Mouse (Mus musculus) gonadal fat pad, adult 2 months (tissue): ENCODE measurements at regions not wholly inside any gene's neighbourhood (a gene's known extent, or its start where the extent isn't known, plus 50 kb on each side); places are given as distances from the start of the nearest gene placed in this dataset.

Experiments used
- DNase-seq: peaks from one replicate; pipeline ENCODE4 v3.0.0-alpha.2; 2012; ENCODE audit warnings: low read depth

DNA sequence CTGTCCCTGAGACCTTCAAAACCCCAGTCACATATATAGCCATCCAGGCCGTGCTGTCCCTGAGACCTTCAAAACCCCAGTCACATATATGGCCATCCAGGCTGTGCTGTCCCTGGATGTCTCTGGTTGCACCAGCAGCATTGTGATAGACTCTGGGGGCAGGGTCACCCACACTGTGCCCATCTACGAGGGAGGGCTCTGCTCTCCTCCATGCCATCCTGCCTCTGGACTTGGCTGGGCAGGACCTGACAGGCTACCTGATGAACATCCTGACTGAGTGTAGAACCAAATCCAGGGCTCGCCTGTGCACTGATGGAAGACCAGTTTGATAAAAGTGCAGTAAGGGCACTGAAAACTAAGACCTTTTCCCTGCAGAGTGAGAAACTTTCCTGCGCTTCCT is 63.1 kb upstream of the S1pr3 start:
- no peak for DNase-seq

DNA sequence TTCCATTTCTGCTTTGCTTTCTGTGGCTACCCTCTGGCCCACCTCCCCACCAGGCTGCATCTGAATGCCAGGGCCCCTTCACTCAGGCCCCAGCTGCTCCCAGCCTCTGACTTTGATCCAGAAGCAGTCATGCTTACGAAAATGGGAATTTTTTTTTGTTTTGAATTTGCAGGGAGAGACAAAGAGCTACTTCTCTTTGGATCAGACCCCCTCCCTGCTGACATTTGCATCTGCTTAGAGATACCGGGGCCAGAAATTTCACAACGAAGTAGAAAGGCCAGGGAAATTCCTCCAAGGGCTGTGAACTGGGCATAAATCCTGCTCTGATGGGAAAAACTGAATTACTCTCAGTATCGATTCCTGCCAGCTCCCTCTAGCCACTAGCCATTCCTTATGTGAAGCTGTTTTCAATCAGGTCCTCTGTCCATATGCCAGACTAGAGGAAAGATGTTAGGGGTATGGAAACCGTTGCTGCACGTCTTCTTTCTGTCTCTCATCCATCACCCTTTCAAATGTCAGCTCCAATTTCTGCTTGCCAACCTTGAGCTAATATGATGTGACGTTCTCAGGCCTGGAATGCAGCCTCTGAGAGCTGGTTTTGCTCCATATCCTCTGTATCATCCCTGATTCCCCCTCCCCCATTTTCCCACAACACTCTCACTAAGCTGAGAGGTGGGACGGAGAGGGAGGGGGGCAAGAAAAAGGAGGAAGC is 62.4 kb upstream of the S1pr3 start:
- no peak for DNase-seq

DNA sequence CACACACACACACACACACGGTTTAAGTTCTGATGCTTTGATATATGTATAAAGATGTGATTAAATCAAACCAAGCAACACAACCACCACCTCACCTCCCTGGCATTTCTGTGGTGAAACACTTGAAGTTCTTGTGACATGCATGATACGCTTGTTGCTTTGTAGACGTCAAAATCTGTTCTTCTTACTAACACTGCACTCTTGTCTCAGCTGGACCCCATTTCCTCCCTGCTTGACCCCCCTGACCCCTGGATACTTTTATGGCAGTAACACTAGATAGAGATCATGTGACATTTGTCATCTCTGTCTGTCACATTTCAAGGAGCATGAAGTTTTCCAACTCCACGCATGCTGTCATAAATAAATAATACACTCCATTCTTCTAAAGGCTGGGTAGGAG is 59.7 kb upstream of the S1pr3 start:
- no peak for DNase-seq

DNA sequence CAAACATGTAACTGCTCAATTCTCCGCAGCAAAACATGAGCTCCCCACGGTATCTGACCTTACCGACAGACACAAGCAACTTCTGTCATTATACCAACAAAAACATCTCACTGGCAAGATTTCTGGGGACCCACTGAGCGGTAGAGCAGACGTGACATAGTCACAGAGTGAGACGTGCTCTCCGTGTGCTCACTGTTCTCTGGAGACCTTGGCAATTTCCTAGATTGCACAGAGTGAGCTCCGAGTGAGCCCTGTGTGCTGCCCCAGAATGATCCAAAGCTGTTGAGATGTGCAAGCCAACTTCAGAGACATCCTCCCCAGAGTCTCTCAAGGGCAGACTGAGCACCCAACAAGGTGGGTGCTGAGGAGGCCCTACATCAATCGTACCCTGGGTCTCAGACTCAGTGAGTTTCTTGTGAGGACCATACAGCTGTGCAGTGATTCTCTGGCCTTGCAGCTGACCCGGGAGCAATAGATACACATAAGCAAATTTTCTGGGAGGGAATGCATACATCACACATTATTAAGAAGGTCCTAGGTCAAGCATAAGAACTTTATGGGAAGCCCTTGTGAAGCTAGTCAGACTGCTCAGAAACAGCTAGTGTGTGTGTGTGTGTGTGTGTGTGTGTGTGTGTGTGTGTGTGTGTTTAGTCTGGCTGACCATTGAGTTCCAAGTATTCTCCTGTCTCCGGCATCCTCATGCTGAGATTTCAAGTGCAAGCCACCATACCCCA is 58.5 kb upstream of the S1pr3 start:
- no peak for DNase-seq

DNA sequence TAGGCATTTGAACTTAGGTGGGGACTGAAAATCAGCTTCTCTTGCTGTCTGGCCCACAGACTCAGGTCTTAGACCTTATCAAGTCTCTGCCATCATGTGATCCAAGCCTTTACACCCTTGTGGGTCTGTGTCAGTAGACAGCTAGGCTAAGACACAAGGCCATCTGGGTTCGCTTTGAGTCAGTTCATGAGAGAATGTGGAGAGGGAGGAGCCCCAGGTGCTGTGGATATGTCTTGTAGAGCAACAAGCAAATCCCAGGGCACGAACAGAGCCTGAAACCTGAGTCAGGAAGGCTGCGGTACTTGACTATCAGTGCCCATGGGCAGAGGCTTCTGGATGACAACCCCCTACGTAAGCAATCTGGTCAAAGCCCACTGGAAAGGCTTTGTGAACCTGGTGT is 55.6 kb upstream of the S1pr3 start:
- no peak for DNase-seq

DNA sequence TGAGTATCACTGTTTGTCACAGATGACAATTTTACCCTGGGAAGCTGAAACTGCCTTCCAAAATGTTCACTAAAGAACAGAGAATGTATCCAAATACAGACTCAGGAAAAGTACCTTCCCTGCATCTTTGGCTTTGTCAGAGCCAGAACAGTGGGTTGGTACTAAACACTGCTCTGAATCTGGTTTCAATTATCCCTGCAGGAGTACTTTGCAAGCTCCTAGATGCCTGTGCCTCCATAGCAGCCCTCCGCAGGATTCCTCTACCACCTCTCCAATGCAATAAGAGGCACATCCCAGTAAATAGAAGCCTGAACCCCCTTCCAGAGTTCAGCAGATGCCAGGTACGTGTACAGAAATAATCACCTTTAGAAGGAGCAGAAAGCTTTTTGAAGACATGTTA is 52.9 kb upstream of the S1pr3 start:
- DNase-seq, result no peak
